Mouse (Mus musculus) layer of hippocampus, adult 6 months (tissue): ENCODE data around the gene Cybb. TPM values are rescaled to one million over a fixed set of nuclear protein-coding genes. Genes with fewer than 3 reads are reported as not detected.

Source experiments
- long read RNA-seq, 2 experiments: library from polyadenylated mRNA; unstranded; transcript quantifications; one replicate each; pipeline ENCODE4 v2.0.0; 2019 to 2020
- polyA plus RNA-seq: library from polyadenylated mRNA; unstranded; fragments of <200 nt; fragmentation: Nextera tagmentation; gene quantifications from 2 replicates; pipeline ENCODE4 v1.2.3, GENCODE M21; 2021

The Cybb gene
- polyA plus RNA-seq: 0.35 and 0.44 TPM in 2 replicates
- long read RNA-seq, experiment 1: 0 reads
- long read RNA-seq, experiment 2: 0 reads

DNA sequence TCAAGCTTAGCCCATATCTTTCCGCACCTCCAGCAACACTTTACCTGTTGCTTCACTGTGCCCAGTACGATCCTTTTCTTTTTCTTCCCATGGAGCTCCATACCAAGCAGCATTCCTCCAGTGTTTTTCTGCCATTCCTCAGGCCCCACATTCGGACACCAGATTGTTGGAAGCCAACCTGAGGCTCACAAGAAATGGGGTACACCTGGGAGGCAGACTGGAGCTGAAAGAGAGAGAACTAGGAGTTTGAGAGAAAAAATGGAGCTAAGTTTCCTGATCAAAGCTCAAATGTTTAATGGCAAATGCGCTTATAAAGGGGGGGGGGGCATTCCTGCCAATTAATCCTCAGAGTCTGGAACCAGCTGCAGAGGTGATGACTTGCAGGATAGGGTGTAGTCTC is at the start of gene Cybb:
Cybb (minus strand) TSS at position 101 of the 400 bp plus-strand sequence.

Other genes with a start within 250 kb of the Cybb start
- gene Gm14862, start 230.9 kb downstream of the Cybb start, polyA plus RNA-seq: not detected in 2 replicates
- 4.6 and 5.4 TPM in 2 replicates for gene Xk, start 215.0 kb downstream of the Cybb start, polyA plus RNA-seq
- not detected in 2 replicates for gene H2al1m, start 204.0 kb downstream of the Cybb start, polyA plus RNA-seq
- gene H2al1k, start 137.1 kb downstream of the Cybb start, polyA plus RNA-seq: not detected in 2 replicates
- not detected in 2 replicates for gene H2al1o, start 84.6 kb upstream of the Cybb start, polyA plus RNA-seq
- gene Dynlt3, start 175.2 kb upstream of the Cybb start, polyA plus RNA-seq: 108 and 123 TPM in 2 replicates